Mouse (Mus musculus): ENCODE data around the gene Gm16223. TPM values are rescaled to one million over a fixed set of nuclear protein-coding genes. Genes with fewer than 3 reads are reported as not detected.

The Gm16223 gene
- polyA plus RNA-seq, 1 experiment from 2014 or later, result not detected

DNA sequence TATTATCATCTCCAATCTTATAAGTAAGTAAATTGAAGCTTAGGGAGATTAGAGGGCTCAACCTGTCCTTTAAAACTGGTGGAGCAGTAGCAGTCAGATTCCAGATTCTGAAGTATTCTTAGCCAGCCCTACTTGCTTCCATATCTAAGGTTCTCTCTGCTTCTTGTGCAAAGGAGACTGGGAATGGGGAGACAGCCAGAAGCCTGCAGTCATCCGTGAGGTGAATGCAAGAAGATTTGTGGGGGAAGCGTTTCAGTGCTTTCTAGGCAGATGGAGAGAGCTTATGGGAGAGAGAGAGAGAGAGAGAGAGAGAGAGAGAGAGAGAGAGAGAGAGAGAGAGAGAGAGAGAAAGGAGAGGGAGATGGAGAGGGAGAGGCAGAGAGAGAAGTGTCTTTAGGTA is 160.9 kb downstream of the Gm16223 start:
- Histone ChIP-seq H3K4me1 (replicated peaks) (no peaks in the 10 kb centered on the region), H3K9ac (no peak overlapping the region), H3K4me3 (no peak overlapping the region), H3K27ac (no peak overlapping the region), H3K9me3 (replicated peaks) (no peaks in the 10 kb centered on the region), H3K36me3 (no peaks in the 10 kb centered on the region), H3K27me3 (no peaks in the 10 kb centered on the region), H3K4me2 (no peak overlapping the region)
- 57% methylated on average over 2 of the region's 2 CpGs for WGBS
- ATAC-seq (replicated peaks; ENCODE audit: insufficient number of reproducible peaks, insufficient read depth, low FRiP score, low read depth), result no peak

DNA sequence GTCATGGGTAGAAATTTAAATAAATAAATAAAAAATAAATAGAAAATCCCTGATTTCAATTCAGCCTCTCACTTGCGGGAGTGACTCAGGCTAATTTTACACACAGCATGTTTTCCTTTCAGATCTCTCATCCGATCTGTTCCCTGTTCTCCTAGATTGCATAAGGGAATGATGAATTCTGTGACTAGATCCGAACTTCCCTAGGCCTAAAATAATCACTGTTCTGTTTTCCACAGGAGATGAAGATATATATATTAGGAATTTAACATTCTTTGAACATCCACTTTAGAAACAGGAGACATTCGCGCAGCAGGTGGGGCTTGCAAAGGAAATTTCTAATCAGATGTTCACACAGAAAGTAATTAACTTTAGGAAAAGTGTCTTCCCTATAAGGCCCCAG is 171.5 kb downstream of the Gm16223 start:
- Histone ChIP-seq H3K27ac (no peak overlapping the region), H3K4me1 (replicated peaks) (no peaks in the 10 kb centered on the region), H3K4me3 (no peak overlapping the region), H3K4me2 (no peak overlapping the region), H3K9ac (no peak overlapping the region), H3K27me3 (no peaks in the 10 kb centered on the region), H3K36me3 (no peaks in the 10 kb centered on the region), H3K9me3 (replicated peaks) (no peaks in the 10 kb centered on the region)
- ATAC-seq (replicated peaks; ENCODE audit: insufficient number of reproducible peaks, insufficient read depth, low FRiP score, low read depth), result no peak
- 75% methylated on average over 5 of the region's 5 CpGs for WGBS

DNA sequence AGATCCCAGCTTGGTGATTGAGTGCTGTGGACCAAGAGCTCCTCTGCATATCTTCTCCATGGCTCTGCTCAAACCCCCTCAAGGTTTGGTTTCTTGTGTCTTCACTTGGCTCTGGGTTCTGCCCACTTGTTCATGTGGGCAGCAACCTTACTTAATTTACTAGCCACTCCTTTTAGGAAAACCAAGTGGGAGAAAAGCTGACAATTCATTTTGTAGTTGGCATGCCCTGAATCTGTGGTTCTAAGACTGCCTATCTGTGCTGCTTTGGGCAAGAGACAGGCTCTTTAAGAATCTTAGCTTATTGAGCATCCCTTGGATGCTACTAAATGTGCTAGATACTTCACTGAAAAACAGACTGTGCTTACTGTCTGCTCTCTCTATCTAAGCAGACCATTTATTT is 172.0 kb downstream of the Gm16223 start:
- no peaks in the 10 kb centered on the region for H3K4me1 ChIP-seq (replicated peaks)
- no peaks in the 10 kb centered on the region for H3K36me3 ChIP-seq
- no peak overlapping the region for H3K4me2 ChIP-seq
- no peak overlapping the region for H3K27ac ChIP-seq
- H3K9ac ChIP-seq, result no peak overlapping the region
- ATAC-seq (replicated peaks; ENCODE audit: insufficient number of reproducible peaks, insufficient read depth, low FRiP score, low read depth), result no peak
- no peaks in the 10 kb centered on the region for H3K27me3 ChIP-seq
- no peak overlapping the region for H3K4me3 ChIP-seq
- no peaks in the 10 kb centered on the region for H3K9me3 ChIP-seq (replicated peaks)

DNA sequence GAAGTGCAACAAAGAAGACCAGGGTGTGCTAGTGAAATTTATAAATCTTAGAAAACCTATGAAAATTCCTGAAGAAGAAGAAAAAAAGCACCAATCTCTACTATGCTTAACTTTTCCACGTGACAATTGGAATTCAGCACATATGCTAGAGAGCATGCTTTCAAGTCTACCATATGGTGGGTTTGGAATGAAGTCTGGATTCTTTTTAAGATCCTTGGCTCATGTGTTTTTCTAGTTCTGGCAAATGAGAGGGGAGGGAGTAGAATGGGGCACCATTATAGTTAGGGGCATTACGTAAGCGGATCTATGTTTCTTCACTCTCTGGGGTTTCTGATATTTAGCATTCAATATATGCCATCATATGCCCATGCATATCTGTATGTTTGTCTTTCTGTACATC is 182.6 kb downstream of the Gm16223 start:
- H3K4me1 ChIP-seq (replicated peaks), result no peaks in the 10 kb centered on the region
- H3K27ac ChIP-seq, result no peak overlapping the region
- no peaks in the 10 kb centered on the region for H3K36me3 ChIP-seq
- no peak for ATAC-seq (replicated peaks; ENCODE audit: insufficient number of reproducible peaks, insufficient read depth, low FRiP score, low read depth)
- H3K4me3 ChIP-seq, result no peak overlapping the region
- H3K9me3 ChIP-seq (replicated peaks), result no peaks in the 10 kb centered on the region
- H3K9ac ChIP-seq, result no peak overlapping the region
- H3K27me3 ChIP-seq, result no peaks in the 10 kb centered on the region
- no peak overlapping the region for H3K4me2 ChIP-seq
- 86% methylated on average over 3 of the region's 3 CpGs for WGBS

Other genes with a start within 250 kb of the Gm16223 start
- 13.8 and 14.6 TPM in 2 replicates for gene Bod1l, start 223.6 kb upstream of the Gm16223 start, polyA plus RNA-seq (2015; fragmentation: Nextera tagmentation; extraction: Ambion mirVana)